Mouse (Mus musculus): Measurements from ENCODE around the gene Rpa2. TPM values are rescaled to one million over a fixed set of nuclear protein-coding genes. Genes with fewer than 3 reads are reported as not detected.
"Not testable (repeated sequence)": the region's sequence is repeated elsewhere in the genome, so short reads cannot be mapped to it uniquely, and the experiment has no call there.

Gene Rpa2
- polyA plus RNA-seq, 1 experiment from 2014 or later = 94.8 TPM

DNA sequence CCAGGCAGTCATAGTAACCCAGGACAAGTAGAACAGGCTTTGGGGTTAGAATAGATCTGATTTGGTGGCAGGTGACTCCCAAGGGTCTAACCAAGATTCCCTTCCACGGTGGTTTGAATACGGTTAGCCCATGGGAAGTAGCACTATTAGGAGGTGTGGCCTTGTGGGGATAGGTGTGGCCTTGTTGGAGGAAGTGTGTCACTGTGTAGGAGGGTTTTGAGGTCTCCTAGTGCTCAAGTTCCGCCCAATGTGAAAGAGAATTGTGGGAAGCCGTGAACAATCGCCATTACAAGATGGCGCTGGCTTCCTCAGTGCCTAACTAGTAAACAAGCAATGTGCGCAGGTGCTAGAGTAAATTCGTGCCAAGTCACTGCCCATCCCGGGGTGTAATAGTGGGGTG, 31.0 kb upstream of the Rpa2 start:
- not testable (repeated sequence) for H3K27me3 ChIP-seq (ENCODE audit: control insufficient read depth, insufficient read depth, low read length); H3K4me3 ChIP-seq (ENCODE audit: low read depth, low read length); H3K4me2 ChIP-seq; H3K9ac ChIP-seq (ENCODE audit: low read depth, low read length); ATAC-seq (replicated peaks; ENCODE audit: insufficient number of reproducible peaks, low FRiP score, low TSS enrichment); H3K9me3 ChIP-seq (replicated peaks; ENCODE audit: control insufficient read depth, low read length); H3K27ac ChIP-seq (ENCODE audit: low read depth, low read length); H3K4me1 ChIP-seq (ENCODE audit: control insufficient read depth, insufficient read depth, low read length); H3K36me3 ChIP-seq (ENCODE audit: control insufficient read depth, insufficient read depth, low read length)
- 87% methylated on average over 9 of the region's 9 CpGs for WGBS (ENCODE audit: insufficient replicate concordance)

- Histone ChIP-seq H3K4me3 (ENCODE audit: low read depth, low read length) (no peak overlapping the region), H3K4me1 (ENCODE audit: control insufficient read depth, insufficient read depth, low read length) (peaks cover 3% of the 10 kb centered on the region; the same call in 1 of the 2 replicates), H3K9ac (ENCODE audit: low read depth, low read length) (no peak overlapping the region), H3K27ac (ENCODE audit: low read depth, low read length) (no peak overlapping the region), H3K27me3 (ENCODE audit: control insufficient read depth, insufficient read depth, low read length) (no peaks in the 10 kb centered on the region; the same call in 1 of the 2 replicates), H3K36me3 (ENCODE audit: control insufficient read depth, insufficient read depth, low read length) (no peaks in the 10 kb centered on the region), H3K9me3 (replicated peaks; ENCODE audit: control insufficient read depth, low read length) (no peaks in the 10 kb centered on the region), H3K4me2 (no peak overlapping the region)
- 85% methylated on average over 7 of the region's 7 CpGs for WGBS (ENCODE audit: insufficient replicate concordance)
- no peak for ATAC-seq (replicated peaks; ENCODE audit: insufficient number of reproducible peaks, low FRiP score, low TSS enrichment)
Measured at GRCm38 (mm10) chr4:132741491-132741890, 26.6 kb upstream of the Rpa2 start.

DNA sequence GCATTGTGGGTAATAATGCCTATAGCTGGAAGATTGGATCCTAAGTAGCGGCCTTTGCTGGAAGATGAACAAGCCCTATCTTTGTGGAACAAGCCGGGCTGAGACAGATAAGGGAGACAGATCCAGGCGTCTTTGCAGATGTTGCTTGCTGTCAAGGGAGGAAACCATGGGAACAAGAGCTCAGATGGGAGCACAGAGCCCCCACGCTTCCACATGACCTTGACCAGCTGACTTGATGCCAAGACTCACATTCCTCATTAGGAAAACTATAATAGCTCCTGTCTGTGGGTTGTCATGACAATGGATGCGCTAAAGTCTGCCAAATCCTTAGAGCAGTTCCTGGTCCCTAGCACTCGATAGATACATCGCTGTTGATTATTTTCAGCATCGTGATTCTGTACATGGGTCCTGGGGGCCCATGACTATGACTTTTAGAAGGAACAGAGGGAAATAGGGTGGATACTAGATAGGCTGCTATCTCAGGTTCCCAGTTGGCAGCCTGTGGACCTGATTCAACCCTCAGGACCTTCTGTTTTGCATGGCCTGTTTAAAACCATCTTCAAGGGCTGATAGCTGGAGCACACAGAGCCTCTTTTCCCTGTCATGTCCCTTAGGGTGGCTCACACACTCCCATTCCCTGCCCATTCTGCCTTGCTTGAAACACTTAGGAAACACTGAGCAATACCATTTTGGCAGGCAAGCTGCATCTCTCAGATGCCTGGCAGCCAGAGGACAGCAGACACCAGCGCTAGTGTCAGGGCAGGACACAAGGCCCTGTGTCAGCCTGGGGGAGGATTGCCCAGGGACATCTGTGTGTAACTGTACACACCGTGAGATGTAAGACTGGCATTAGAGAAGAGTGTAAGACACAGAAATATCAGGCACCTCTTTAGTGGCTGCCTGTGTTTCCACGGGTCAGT, 23.9 kb upstream of the Rpa2 start:
- no peak overlapping the region for H3K4me3 ChIP-seq (ENCODE audit: low read depth, low read length)
- no peaks in the 10 kb centered on the region; the same call in 1 of the 2 replicates for H3K27me3 ChIP-seq (ENCODE audit: control insufficient read depth, insufficient read depth, low read length)
- ATAC-seq (replicated peaks; ENCODE audit: insufficient number of reproducible peaks, low FRiP score, low TSS enrichment) = no peak
- peaks cover 3% of the 10 kb centered on the region; the same call in 1 of the 2 replicates for H3K4me1 ChIP-seq (ENCODE audit: control insufficient read depth, insufficient read depth, low read length)
- H3K36me3 ChIP-seq (ENCODE audit: control insufficient read depth, insufficient read depth, low read length) = no peaks in the 10 kb centered on the region
- H3K9me3 ChIP-seq (replicated peaks; ENCODE audit: control insufficient read depth, low read length) = no peaks in the 10 kb centered on the region
- H3K4me2 ChIP-seq = no peak overlapping the region
- no peak overlapping the region for H3K9ac ChIP-seq (ENCODE audit: low read depth, low read length)
- no peak overlapping the region for H3K27ac ChIP-seq (ENCODE audit: low read depth, low read length)
- WGBS (ENCODE audit: insufficient replicate concordance) = 60% methylated on average over 11 of the region's 11 CpGs

DNA sequence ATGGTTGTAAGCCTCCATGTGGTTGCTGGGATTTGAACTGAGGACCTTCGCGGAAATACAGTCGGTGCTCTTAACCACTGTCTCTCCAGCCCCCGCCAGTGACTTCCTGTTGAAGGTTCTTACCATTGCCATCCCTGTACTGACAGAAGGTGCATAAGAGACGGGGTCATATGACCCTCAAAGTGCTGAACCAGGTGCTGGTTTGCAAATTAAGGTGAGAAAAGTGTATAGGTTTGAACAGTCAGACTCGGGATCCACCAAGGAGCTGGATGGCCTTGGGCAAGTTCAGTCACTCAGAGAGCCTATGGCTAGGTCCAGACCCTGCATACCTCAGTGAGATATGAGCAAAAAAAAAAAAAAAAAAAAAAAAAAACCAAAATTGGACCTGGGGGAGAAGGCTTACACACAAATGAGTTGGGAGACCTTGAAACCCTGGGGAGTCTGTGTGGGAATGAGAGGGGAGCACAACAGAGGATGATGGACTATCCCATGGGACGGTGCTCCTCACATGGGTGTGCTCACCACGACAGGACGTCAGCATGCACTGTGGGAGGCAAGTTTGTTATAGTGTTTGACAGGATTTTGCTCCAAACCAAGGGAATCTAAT, 21.1 kb upstream of the Rpa2 start:
- H3K4me2 ChIP-seq = no peak overlapping the region
- no peak for ATAC-seq (replicated peaks; ENCODE audit: insufficient number of reproducible peaks, low FRiP score, low TSS enrichment)
- H3K27ac ChIP-seq (ENCODE audit: low read depth, low read length) = 0 out of 2 replicates have a peak overlapping the region, but pooled peaks have one; percentile 10
- no peak overlapping the region for H3K9ac ChIP-seq (ENCODE audit: low read depth, low read length)
- WGBS (ENCODE audit: insufficient replicate concordance) = 84% methylated on average over 9 of the region's 9 CpGs
- no peaks in the 10 kb centered on the region for H3K27me3 ChIP-seq (ENCODE audit: control insufficient read depth, insufficient read depth, low read length)
- peaks cover 3% of the 10 kb centered on the region; the same call in 1 of the 2 replicates for H3K4me1 ChIP-seq (ENCODE audit: control insufficient read depth, insufficient read depth, low read length)
- H3K4me3 ChIP-seq (ENCODE audit: low read depth, low read length) = no peak overlapping the region
- no peaks in the 10 kb centered on the region for H3K36me3 ChIP-seq (ENCODE audit: control insufficient read depth, insufficient read depth, low read length)
- no peaks in the 10 kb centered on the region for H3K9me3 ChIP-seq (replicated peaks; ENCODE audit: control insufficient read depth, low read length)

DNA sequence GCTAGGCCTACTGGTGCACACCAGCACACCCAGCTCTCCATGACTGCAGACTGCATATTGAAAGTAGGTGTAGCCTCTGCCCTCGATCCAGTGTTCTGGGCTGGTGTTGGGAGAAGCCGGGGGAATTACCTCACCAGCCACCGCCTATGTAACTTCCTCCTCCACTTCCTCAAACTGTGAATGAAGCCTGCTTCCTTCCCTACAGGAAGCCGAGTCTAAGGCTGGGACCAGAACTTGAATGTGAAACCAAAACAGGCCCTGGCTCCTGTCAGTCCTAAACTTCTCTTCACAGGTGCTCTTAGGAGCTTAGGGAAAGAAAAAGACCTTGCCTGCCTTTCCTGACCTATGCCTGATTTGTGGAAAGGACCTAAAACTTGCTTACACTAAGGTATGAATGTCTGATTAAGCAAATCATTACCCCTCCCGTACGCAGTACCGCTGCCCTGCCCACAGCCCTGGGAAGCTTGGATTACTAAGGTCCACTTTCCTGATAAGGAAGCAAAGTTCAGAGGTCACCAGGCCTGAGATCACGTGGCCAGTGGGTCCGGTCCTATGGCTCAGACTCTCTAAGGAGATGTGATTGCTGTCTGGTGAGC, 20.4 kb upstream of the Rpa2 start:
- no peak for ATAC-seq (replicated peaks; ENCODE audit: insufficient number of reproducible peaks, low FRiP score, low TSS enrichment)
- H3K4me2 ChIP-seq = no peak overlapping the region

DNA sequence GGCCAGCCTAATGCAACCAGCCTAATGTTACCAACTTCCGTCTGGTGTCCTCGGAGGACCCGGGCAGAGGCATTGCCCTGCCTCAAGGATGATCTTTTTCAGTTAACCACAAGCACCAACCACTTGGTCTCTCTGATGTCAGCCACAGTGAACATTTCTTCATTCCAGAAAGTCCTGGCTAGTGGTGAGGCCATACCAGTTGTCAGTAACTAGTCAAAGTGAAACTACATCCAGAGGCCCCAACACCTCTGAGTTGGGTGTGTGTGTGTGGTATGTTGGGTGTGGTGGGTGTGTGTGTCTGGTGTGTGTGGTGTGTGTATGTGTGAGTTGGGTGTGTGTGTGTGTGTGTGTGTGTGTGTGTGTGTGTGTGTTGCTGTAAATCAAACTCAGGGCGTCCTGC, 19.4 kb upstream of the Rpa2 start:
- WGBS (ENCODE audit: insufficient replicate concordance) = 90% methylated on average over 4 of the region's 4 CpGs
- Histone ChIP-seq H3K9ac (ENCODE audit: low read depth, low read length) (no peak overlapping the region), H3K4me1 (ENCODE audit: control insufficient read depth, insufficient read depth, low read length) (peaks cover 3% of the 10 kb centered on the region; the same call in 1 of the 2 replicates), H3K9me3 (replicated peaks; ENCODE audit: control insufficient read depth, low read length) (no peaks in the 10 kb centered on the region), H3K4me2 (no peak overlapping the region), H3K27me3 (ENCODE audit: control insufficient read depth, insufficient read depth, low read length) (no peaks in the 10 kb centered on the region), H3K4me3 (ENCODE audit: low read depth, low read length) (no peak overlapping the region), H3K36me3 (ENCODE audit: control insufficient read depth, insufficient read depth, low read length) (no peaks in the 10 kb centered on the region), H3K27ac (ENCODE audit: low read depth, low read length) (no peak overlapping the region)
- no peak for ATAC-seq (replicated peaks; ENCODE audit: insufficient number of reproducible peaks, low FRiP score, low TSS enrichment)

More for the DNA sequence above, 20.4 kb upstream of the Rpa2 start:
- Histone ChIP-seq H3K27ac (ENCODE audit: low read depth, low read length) (0 out of 2 replicates have a peak overlapping the region, but pooled peaks have one; percentile 10), H3K9ac (ENCODE audit: low read depth, low read length) (0 out of 2 replicates have a peak overlapping the region, but pooled peaks have one; percentile 16), H3K9me3 (replicated peaks; ENCODE audit: control insufficient read depth, low read length) (no peaks in the 10 kb centered on the region), H3K4me1 (ENCODE audit: control insufficient read depth, insufficient read depth, low read length) (peaks cover 3% of the 10 kb centered on the region; the same call in 1 of the 2 replicates), H3K36me3 (ENCODE audit: control insufficient read depth, insufficient read depth, low read length) (no peaks in the 10 kb centered on the region), H3K27me3 (ENCODE audit: control insufficient read depth, insufficient read depth, low read length) (no peaks in the 10 kb centered on the region), H3K4me3 (ENCODE audit: low read depth, low read length) (no peak overlapping the region)
- WGBS (ENCODE audit: insufficient replicate concordance) = 36% methylated on average over 9 of the region's 9 CpGs

- 87% methylated on average over 6 of the region's 6 CpGs for WGBS (ENCODE audit: insufficient replicate concordance)
- Histone ChIP-seq H3K9me3 (replicated peaks; ENCODE audit: control insufficient read depth, low read length) (no peaks in the 10 kb centered on the region), H3K4me3 (ENCODE audit: low read depth, low read length) (no peak overlapping the region), H3K9ac (ENCODE audit: low read depth, low read length) (no peak overlapping the region), H3K4me2 (no peak overlapping the region), H3K27me3 (ENCODE audit: control insufficient read depth, insufficient read depth, low read length) (no peaks in the 10 kb centered on the region), H3K4me1 (ENCODE audit: control insufficient read depth, insufficient read depth, low read length) (peaks cover 1% of the 10 kb centered on the region; the same call in 1 of the 2 replicates), H3K27ac (ENCODE audit: low read depth, low read length) (no peak overlapping the region), H3K36me3 (ENCODE audit: control insufficient read depth, insufficient read depth, low read length) (no peaks in the 10 kb centered on the region)
- no peak for ATAC-seq (replicated peaks; ENCODE audit: insufficient number of reproducible peaks, low FRiP score, low TSS enrichment)
Measured at GRCm38 (mm10) chr4:132749258-132749982, 18.7 kb upstream of the Rpa2 start.

- Histone ChIP-seq H3K27me3 (ENCODE audit: control insufficient read depth, insufficient read depth, low read length) (peaks cover 1% of the 10 kb centered on the region; the same call in 1 of the 2 replicates), H3K4me3 (ENCODE audit: low read depth, low read length) (no peak overlapping the region), H3K9me3 (replicated peaks; ENCODE audit: control insufficient read depth, low read length) (no peaks in the 10 kb centered on the region), H3K4me2 (no peak overlapping the region), H3K9ac (ENCODE audit: low read depth, low read length) (no peak overlapping the region), H3K36me3 (ENCODE audit: control insufficient read depth, insufficient read depth, low read length) (no peaks in the 10 kb centered on the region), H3K27ac (ENCODE audit: low read depth, low read length) (no peak overlapping the region), H3K4me1 (ENCODE audit: control insufficient read depth, insufficient read depth, low read length) (no peaks in the 10 kb centered on the region)
- no peak for ATAC-seq (replicated peaks; ENCODE audit: insufficient number of reproducible peaks, low FRiP score, low TSS enrichment)
- 52% methylated on average over 6 of the region's 6 CpGs for WGBS (ENCODE audit: insufficient replicate concordance)
Measured at GRCm38 (mm10) chr4:132752992-132753391, 15.1 kb upstream of the Rpa2 start.

Data from heart, embryonic 11.5 days (tissue).